Mouse (Mus musculus) heart, embryonic 13.5 days (tissue): ENCODE data around the gene Tmem184b. TPM values are rescaled to one million over a fixed set of nuclear protein-coding genes. Genes with fewer than 3 reads are reported as not detected.

Experiments used
- ATAC-seq: fragments of 200-750 bp; cut with Nextera tagmentation; 2 replicates; pipeline ENCODE4 v1.8.0; 2017; ENCODE audit warnings: moderate TSS enrichment; ENCODE audit not compliant: insufficient number of reproducible peaks, low FRiP score, low TSS enrichment; ENCODE audit errors: extremely low read depth
- H3K27ac ChIP-seq: fragments of 300-500 bp; sonication (generic); replicated peaks from 2 replicates; pipeline ENCODE4 v1.5.1; 2015; ENCODE audit warnings: moderate library complexity, mild to moderate bottlenecking, inconsistent platforms
- H3K27me3 ChIP-seq: fragments of 300-500 bp; sonication (generic); replicated peaks from 2 replicates; pipeline ENCODE4 v1.6.1; 2015; ENCODE audit warnings: mild to moderate bottlenecking, inconsistent platforms
- H3K36me3 ChIP-seq: fragments of 300-500 bp; sonication (generic); 2 replicates; pipeline ENCODE4 v1.6.1; 2015; ENCODE audit warnings: mild to moderate bottlenecking, inconsistent platforms
- H3K4me1 ChIP-seq: fragments of 300-500 bp; sonication (generic); 2 replicates; pipeline ENCODE4 v1.6.1; 2015; ENCODE audit warnings: inconsistent platforms
- H3K4me2 ChIP-seq: fragments of 300-500 bp; sonication (generic); 2 replicates; pipeline ENCODE4 v1.6.1; 2015; ENCODE audit warnings: inconsistent platforms, mild to moderate bottlenecking, moderate library complexity
- H3K4me3 ChIP-seq: fragments of 300-500 bp; sonication (generic); 2 replicates; pipeline ENCODE4 v1.5.1; 2015; ENCODE audit warnings: moderate library complexity, mild to moderate bottlenecking, inconsistent platforms
- H3K9ac ChIP-seq: fragments of 300-500 bp; sonication (generic); 2 replicates; pipeline ENCODE4 v1.6.1; 2015; ENCODE audit warnings: inconsistent platforms, mild to moderate bottlenecking, moderate library complexity
- H3K9me3 ChIP-seq: fragments of 300-500 bp; sonication (generic); 2 replicates; pipeline ENCODE4 v1.6.1; 2016; ENCODE audit warnings: inconsistent platforms
- WGBS: fragments of 180-500 bp; shearing (Covaris S2); methylation state at CpG from one replicate; pipeline ENCODE4 v1.1.7; 2015; ENCODE audit warnings: mixed read lengths; 5-methylcytosine and 5-hydroxymethylcytosine counted together
- polyA plus RNA-seq: library from polyadenylated mRNA; unstranded; fragments of >200 nt; fragmentation: Nextera tagmentation; extraction: Ambion mirVana; gene quantifications from 2 replicates; pipeline ENCODE4 v1.2.1, GENCODE M21; 2015

Gene Tmem184b
- polyA plus RNA-seq, 1 experiment from 2014 or later, result 65.8 TPM

GRCm38 (mm10) chr15:79439386-79439785 lies 36.0 kb upstream of the Tmem184b start:
- Histone ChIP-seq H3K27ac (peak overlapping the region; percentile 73), H3K4me3 (no peak overlapping the region; the same call in 1 of the 2 replicates)

DNA sequence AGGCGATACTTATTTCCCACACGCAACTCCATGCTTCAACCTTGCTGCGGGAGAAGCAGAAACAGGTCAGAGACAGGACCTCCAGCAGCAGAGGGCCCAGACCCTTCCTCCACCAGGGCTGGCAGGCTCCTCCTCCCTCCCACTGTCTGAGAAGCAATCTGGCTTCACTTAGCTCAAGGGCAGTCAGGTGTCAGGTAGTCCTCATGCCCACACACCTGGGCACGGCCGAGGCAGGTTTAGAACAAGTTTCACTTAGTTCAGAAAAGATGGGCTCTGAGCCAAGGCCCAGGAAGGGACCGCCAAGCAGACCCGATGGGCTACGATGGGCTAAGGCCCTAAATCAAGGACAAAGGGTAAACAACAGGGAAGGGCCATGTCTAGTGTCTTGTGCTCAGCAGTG lies 35.4 kb upstream of the Tmem184b start:
- no peak for ATAC-seq
- Histone ChIP-seq H3K27me3 (no peaks in the 10 kb centered on the region), H3K4me1 (peaks cover 82% of the 10 kb centered on the region), H3K9ac (peak overlapping the region; percentile 99), H3K4me3 (peak overlapping the region; percentile 13), H3K36me3 (peaks cover 49% of the 10 kb centered on the region), H3K4me2 (peak overlapping the region; percentile 88), H3K9me3 (no peaks in the 10 kb centered on the region), H3K27ac (peak overlapping the region; percentile 73)
- 62% methylated on average over 8 of the region's 8 CpGs for WGBS

More at GRCm38 (mm10) chr15:79439386-79439785, 36.0 kb upstream of the Tmem184b start:
- WGBS, result 63% methylated on average over 4 of the region's 4 CpGs
- ATAC-seq, result no peak
- H3K36me3 ChIP-seq, result peaks cover 43% of the 10 kb centered on the region
- H3K9me3 ChIP-seq, result no peaks in the 10 kb centered on the region
- H3K27me3 ChIP-seq, result no peaks in the 10 kb centered on the region
- H3K4me2 ChIP-seq, result peak overlapping the region; percentile 88
- H3K4me1 ChIP-seq, result peaks cover 77% of the 10 kb centered on the region
- peak overlapping the region; percentile 99 for H3K9ac ChIP-seq

- H3K4me1 ChIP-seq, result peaks cover 87% of the 10 kb centered on the region
- H3K9ac ChIP-seq, result peak overlapping the region; percentile 99
- H3K27me3 ChIP-seq, result no peaks in the 10 kb centered on the region
- ATAC-seq, result no peak
- H3K4me2 ChIP-seq, result peak overlapping the region; percentile 88
- H3K36me3 ChIP-seq, result peaks cover 51% of the 10 kb centered on the region
- H3K4me3 ChIP-seq, result peak overlapping the region; percentile 13
- 34% methylated on average over 6 of the region's 6 CpGs for WGBS
- peak overlapping the region; percentile 73 for H3K27ac ChIP-seq
- no peaks in the 10 kb centered on the region for H3K9me3 ChIP-seq
These were observed 34.9 kb upstream of the Tmem184b start for GRCm38 (mm10) chr15:79438209-79438810.

DNA sequence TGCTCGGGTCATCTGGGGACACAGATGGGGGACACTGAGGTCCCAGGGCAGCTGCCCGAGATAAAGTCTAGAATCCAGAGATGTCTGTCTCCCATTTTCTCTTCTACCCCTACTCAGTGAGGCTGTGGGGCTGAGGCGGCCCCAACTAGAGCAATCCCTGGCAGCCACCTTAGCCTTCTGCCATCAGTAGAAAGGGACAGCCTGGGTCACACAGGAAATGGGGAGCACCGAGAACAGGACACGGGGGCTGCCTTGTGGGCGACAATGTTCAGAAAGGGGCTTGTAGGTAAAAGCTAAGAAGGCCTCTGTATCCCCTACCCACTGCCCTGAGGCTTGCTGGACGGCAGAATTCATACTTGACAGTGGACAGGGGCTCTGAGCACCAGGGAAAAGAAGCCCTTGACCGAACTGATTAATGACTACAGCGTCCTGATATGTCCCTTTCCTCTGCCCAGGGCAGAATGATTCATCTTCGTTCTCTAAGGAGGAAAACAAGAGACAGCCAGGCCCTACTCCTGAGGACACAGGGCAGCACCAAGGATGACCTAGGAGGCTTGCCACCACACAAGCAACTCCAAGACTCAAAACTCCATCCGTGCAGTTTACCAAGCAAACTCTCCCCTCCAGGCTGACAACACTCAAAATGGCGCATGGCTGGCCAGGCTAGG lies 34.3 kb upstream of the Tmem184b start:
- no peaks in the 10 kb centered on the region for H3K27me3 ChIP-seq
- H3K4me3 ChIP-seq, result 0 out of 2 replicates have a peak overlapping the region, but pooled peaks have one; percentile 13
- WGBS, result 76% methylated on average over 12 of the region's 12 CpGs
- H3K36me3 ChIP-seq, result peaks cover 51% of the 10 kb centered on the region
- no peaks in the 10 kb centered on the region for H3K9me3 ChIP-seq
- no peak for ATAC-seq
- no peak overlapping the region for H3K4me2 ChIP-seq
- H3K27ac ChIP-seq, result 0 out of 2 replicates have a peak overlapping the region, but pooled peaks have one; percentile 73
- peaks cover 90% of the 10 kb centered on the region for H3K4me1 ChIP-seq
- peak overlapping the region; percentile 99 for H3K9ac ChIP-seq

GRCm38 (mm10) chr15:79436481-79436921 lies 33.1 kb upstream of the Tmem184b start:
- ATAC-seq, result no peak
- Histone ChIP-seq H3K36me3 (peaks cover 59% of the 10 kb centered on the region), H3K27ac (peak overlapping the region; percentile 96), H3K4me3 (no peak overlapping the region), H3K4me1 (peaks cover 96% of the 10 kb centered on the region), H3K9ac (peak overlapping the region; percentile 70), H3K4me2 (peak overlapping the region; percentile 22), H3K9me3 (no peaks in the 10 kb centered on the region), H3K27me3 (no peaks in the 10 kb centered on the region)
- WGBS, result 57% methylated on average over 7 of the region's 7 CpGs

GRCm38 (mm10) chr15:79435191-79435671 lies 31.9 kb upstream of the Tmem184b start:
- Histone ChIP-seq H3K9me3 (no peaks in the 10 kb centered on the region), H3K36me3 (peaks cover 72% of the 10 kb centered on the region), H3K4me2 (peak overlapping the region; percentile 36), H3K9ac (peak overlapping the region; percentile 70), H3K27me3 (no peaks in the 10 kb centered on the region), H3K27ac (peak overlapping the region; percentile 96), H3K4me1 (peaks cover 98% of the 10 kb centered on the region), H3K4me3 (no peak overlapping the region)
- ATAC-seq, result no peak
- 17% methylated on average over 7 of the region's 7 CpGs for WGBS

DNA sequence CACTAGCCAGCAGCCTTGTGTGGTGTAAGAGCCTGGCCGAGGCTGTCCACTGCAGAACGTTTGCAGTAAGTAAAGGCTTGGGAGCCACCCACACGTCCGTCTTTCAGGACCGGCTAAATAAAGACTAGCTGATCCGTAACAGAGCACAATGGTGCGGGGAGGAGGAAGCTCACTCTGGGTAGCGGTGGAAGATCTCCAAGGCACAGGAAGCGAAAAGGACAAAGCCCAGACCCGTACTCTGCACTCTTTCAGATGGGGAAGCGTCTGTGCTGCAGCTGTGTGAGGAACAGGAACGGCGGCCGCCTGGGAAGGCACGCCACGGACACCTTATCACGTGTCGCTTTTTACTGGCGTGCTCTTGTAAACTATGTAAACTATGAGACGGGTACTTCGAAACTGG lies 29.5 kb upstream of the Tmem184b start:
- ATAC-seq, result peak; percentile 20; the same call in 1 of the 2 replicates
- peak overlapping the region; percentile 72 for H3K9ac ChIP-seq
- 10% methylated on average over 21 of the region's 21 CpGs for WGBS
- H3K4me3 ChIP-seq, result peak overlapping the region; percentile 31
- no peaks in the 10 kb centered on the region for H3K9me3 ChIP-seq
- peak overlapping the region; percentile 60 for H3K4me2 ChIP-seq
- H3K36me3 ChIP-seq, result peaks cover 87% of the 10 kb centered on the region
- peaks cover 86% of the 10 kb centered on the region for H3K4me1 ChIP-seq
- peak overlapping the region; percentile 96 for H3K27ac ChIP-seq
- no peaks in the 10 kb centered on the region for H3K27me3 ChIP-seq

GRCm38 (mm10) chr15:79432328-79432727 lies 29.0 kb upstream of the Tmem184b start:
- H3K36me3 ChIP-seq, result peaks cover 87% of the 10 kb centered on the region
- H3K4me1 ChIP-seq, result peaks cover 86% of the 10 kb centered on the region
- peak overlapping the region; percentile 72 for H3K9ac ChIP-seq
- H3K9me3 ChIP-seq, result no peaks in the 10 kb centered on the region
- peak overlapping the region; percentile 31 for H3K4me3 ChIP-seq
- peak overlapping the region; percentile 60 for H3K4me2 ChIP-seq
- H3K27me3 ChIP-seq, result no peaks in the 10 kb centered on the region
- H3K27ac ChIP-seq, result peak overlapping the region; percentile 96
- no peak; the same call in 1 of the 2 replicates for ATAC-seq
- WGBS, result 69% methylated on average over 11 of the region's 11 CpGs

- Histone ChIP-seq H3K4me2 (peak overlapping the region; percentile 60), H3K36me3 (peaks cover 87% of the 10 kb centered on the region), H3K27ac (peak overlapping the region; percentile 96), H3K9ac (peak overlapping the region; percentile 72), H3K9me3 (no peaks in the 10 kb centered on the region), H3K4me1 (peaks cover 83% of the 10 kb centered on the region), H3K27me3 (no peaks in the 10 kb centered on the region), H3K4me3 (0 out of 2 replicates have a peak overlapping the region, but pooled peaks have one; percentile 31)
- ATAC-seq, result no peak
- 45% methylated on average over 7 of the region's 7 CpGs for WGBS
These were observed 28.6 kb upstream of the Tmem184b start for GRCm38 (mm10) chr15:79431925-79432324.

DNA sequence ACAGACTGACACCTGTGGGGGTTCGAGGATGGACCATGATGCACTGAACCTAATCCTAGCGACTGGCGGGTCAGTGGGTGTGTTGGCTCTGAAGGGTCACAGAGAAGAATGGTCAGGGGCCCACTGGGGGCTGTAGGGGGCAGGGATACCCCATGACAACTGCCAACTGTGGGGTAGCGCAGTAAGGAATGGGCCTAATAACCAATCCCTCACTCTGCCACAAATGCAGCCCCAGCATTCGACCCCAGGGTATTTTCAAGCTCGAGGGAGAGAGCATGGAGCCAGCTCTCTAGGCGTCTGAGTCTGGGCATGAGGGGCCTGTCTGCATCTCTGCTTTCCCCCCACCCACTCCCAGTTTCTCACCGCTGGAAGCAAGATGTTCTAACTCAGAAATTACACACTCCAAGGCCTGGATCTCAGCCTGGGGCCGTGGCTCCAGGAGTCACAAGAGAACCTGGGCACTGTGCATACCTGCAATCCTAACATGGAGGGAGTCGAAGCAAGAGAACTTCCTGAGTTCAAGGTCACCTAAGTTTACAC lies 27.2 kb upstream of the Tmem184b start:
- H3K4me3 ChIP-seq, result no peak overlapping the region
- WGBS, result 76% methylated on average over 10 of the region's 10 CpGs
- no peak overlapping the region for H3K4me2 ChIP-seq
- peaks cover 70% of the 10 kb centered on the region for H3K4me1 ChIP-seq
- ATAC-seq, result no peak
- H3K27me3 ChIP-seq, result no peaks in the 10 kb centered on the region
- 0 out of 2 replicates have a peak overlapping the region, but pooled peaks have one; percentile 96 for H3K27ac ChIP-seq
- peaks cover 87% of the 10 kb centered on the region for H3K36me3 ChIP-seq
- no peaks in the 10 kb centered on the region for H3K9me3 ChIP-seq
- 0 out of 2 replicates have a peak overlapping the region, but pooled peaks have one; percentile 10 for H3K9ac ChIP-seq

- Histone ChIP-seq H3K36me3 (peaks cover 87% of the 10 kb centered on the region), H3K9me3 (no peaks in the 10 kb centered on the region), H3K27ac (no peak overlapping the region), H3K27me3 (no peaks in the 10 kb centered on the region), H3K4me1 (peaks cover 64% of the 10 kb centered on the region), H3K4me2 (no peak overlapping the region), H3K9ac (0 out of 2 replicates have a peak overlapping the region, but pooled peaks have one; percentile 37), H3K4me3 (no peak overlapping the region)
- no peak for ATAC-seq
- 81% methylated on average over 7 of the region's 9 CpGs for WGBS
These were observed 26.6 kb upstream of the Tmem184b start for GRCm38 (mm10) chr15:79429994-79430393.
